Mouse (Mus musculus) adrenal gland (tissue): ENCODE data around the gene Matk.
"Not testable (repeated sequence)": the region's sequence is repeated elsewhere in the genome, so short reads cannot be mapped to it uniquely, and the experiment has no call there.

Experiments
- intact Hi-C: fragments of 180-260 bp; cut with DNase I; formaldehyde crosslinking; loops from one replicate; pipeline ENCODE4 v1.15.1; 2025
- long read RNA-seq, 2 experiments: library from polyadenylated mRNA; unstranded; transcript quantifications; one replicate each; pipeline ENCODE4 v2.0.0; 2020; ENCODE audit warnings: borderline replicate concordance in 1 of 2; ENCODE audit not compliant: insufficient replicate concordance in 1 of 2

The Matk gene
- long read RNA-seq, experiment 1, partial matches to known transcripts, result 0 of 1 reads
- long read RNA-seq, experiment 1, other reads (novel, unspliced or antisense), result 0 of 1 reads
- long read RNA-seq, experiment 2, partial matches to known transcripts, result 0 of 2 reads
- long read RNA-seq, experiment 2, other reads (novel, unspliced or antisense), result 2 of 2 reads

DNA sequence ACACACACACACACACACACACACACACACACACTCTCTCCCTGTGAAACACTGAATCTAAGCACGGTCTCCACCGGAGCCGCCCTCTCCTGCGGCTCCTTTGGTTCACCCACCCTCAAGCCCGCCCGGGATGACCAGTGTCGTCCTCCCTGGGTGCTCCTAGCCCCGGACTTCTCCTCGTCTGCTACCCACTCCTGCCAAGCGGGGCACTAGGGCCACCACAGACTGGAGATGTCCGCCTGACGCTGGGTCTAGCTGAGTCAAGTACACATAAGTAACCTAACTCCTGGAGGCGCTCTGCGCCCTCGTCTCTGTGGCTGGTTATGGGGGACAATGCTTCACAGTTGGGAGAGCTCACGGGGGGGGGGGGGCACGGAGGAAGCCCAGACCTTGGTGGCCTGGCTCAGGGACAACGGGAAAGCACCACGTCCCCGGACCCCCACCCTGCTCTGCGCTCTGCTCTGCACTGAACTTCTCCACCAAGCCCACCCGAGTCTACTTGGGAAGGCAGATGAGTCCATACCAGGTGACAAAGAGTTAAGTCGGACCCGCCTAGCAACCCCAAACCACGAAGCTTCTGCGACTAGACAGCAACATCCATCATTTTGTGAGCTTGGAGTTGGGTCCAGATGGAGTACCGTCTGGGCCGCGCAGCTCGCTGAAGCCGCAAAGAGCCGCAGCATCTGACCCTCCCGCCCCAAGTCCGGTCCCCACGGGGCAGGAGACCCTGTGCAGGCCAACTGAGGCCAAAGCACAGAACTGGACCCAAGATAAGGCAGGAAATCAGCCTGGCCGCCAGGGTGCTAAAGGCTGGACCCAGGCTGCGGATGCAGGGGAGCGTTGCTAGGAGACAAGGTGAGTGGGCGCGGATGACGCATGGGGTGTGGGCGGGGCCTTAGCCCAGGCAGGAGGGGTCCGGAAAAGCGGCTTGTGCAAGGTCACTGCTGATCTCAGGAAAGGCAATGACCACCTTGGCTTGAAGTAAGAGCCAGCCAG is at the start of gene Matk:
TSS of gene Matk (plus strand) at position 512 of the 996 bp plus-strand sequence.
- intact Hi-C loops, result loop anchor here (5.0 kb wide), 1 partner anchor 45 kb away; no protein-coding TSS in a partner anchor

DNA sequence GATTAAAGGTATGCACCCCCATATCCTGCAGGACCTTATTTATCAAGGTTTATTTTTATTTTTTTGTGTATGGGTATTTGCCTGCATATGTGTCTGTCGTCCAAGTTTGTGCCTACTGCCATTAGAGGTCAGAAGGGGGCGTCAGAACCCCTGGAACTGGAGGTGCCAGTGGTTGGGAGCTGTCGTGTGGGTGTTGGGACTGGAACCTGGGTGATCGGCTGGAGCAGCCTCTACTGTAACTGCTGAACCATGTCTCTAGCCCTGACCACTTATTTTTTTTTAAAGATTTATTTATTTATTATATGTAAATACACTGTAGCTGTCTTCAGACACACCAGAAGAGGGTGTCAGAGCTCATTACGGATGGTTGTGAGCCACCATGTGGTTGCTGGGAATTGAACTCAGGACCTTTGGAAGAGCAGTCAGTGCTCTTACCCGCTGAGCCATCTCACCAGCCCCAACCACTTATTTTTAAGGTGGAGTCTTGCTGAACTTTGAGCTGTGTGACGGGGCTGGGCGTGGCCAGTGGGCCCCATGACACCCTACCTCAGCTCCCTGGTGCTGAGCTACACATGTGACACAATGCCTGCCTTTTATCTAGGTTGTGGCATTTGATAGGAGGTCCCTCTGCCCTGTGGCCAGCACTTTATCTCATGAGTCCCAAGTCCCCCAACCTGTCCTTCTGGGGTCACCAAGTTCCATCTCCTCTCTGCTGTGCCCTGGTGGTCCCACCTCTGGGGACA is 49.6 kb upstream of the Matk start:
- intact Hi-C loops, result no loop called here

- intact Hi-C loops, result no loop called here
These were observed 48.6 kb upstream of the Matk start for GRCm38 (mm10) chr10:81204137-81204536.

- intact Hi-C loops, result loop anchor here (10.0 kb wide), 1 partner anchor 245 kb away; the partner anchor contains the start of gene Nfic
These were observed 42.6 kb upstream of the Matk start for GRCm38 (mm10) chr10:81210154-81210553.

- intact Hi-C loops, result loop anchor here (10.0 kb wide), 1 partner anchor 239 kb away; the partner anchor contains the start of gene Nfic
These were observed 36.5 kb upstream of the Matk start for GRCm38 (mm10) chr10:81216260-81216659.

DNA sequence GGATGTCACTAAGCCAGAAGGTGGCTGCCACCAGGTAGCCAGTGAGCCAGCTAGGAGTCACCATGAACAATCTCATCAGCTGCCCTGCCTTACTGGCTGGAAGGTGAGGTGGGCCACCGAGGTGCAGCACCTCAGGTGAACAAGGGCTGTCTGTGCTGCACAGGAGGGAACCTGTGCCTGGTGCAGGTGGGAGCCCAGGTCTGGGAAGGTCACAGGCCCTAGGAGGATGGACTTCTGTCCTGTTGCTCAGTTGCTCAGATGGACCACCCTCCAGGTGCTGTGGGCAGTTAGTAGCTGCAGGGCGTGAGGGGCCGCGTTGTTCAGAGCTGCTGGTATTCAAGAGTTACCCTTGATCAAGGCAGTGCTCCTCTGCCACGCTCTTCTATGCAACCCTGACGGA is 35.9 kb upstream of the Matk start:
- intact Hi-C loops, result loop anchor here (10.0 kb wide), 1 partner anchor 238 kb away; the partner anchor contains the start of gene Nfic

GRCm38 (mm10) chr10:81217267-81217666 is 35.5 kb upstream of the Matk start:
- intact Hi-C loops, result loop anchor here (10.0 kb wide), 1 partner anchor 238 kb away; the partner anchor contains the start of gene Nfic

GRCm38 (mm10) chr10:81217964-81218363 is 34.8 kb upstream of the Matk start:
- intact Hi-C loops, result loop anchor here (2.0 to 10.0 kb wide), 2 partner anchors 23 to 237 kb away; partner anchors contain the start of gene Nfic

GRCm38 (mm10) chr10:81221402-81222015 is 31.2 kb upstream of the Matk start:
- intact Hi-C loops, result no loop called here

DNA sequence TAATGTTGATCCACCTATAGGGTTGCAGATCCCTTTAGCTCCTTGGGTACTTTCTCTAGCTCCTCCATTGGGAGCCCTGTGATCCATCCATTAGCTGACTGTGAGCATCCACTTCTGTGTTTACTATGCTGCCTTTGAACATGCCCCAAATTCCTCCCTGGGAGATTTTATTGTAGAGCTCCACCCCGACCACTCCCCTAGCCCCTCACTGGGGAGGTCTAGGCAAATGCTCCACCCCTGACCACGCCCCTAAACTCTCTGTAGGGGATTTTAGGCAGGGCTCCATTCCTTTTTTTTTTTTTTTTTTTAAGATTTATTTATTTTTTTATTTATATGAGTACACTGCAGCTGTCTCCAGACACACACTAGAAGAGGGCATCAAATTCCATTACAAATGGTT is 29.0 kb upstream of the Matk start:
- intact Hi-C loops, result not testable (repeated sequence)

- intact Hi-C loops, result loop anchor here (5.0 kb wide), 1 partner anchor 33 kb away; no protein-coding TSS in a partner anchor
These were observed 22.8 kb upstream of the Matk start for GRCm38 (mm10) chr10:81229735-81230437.

DNA sequence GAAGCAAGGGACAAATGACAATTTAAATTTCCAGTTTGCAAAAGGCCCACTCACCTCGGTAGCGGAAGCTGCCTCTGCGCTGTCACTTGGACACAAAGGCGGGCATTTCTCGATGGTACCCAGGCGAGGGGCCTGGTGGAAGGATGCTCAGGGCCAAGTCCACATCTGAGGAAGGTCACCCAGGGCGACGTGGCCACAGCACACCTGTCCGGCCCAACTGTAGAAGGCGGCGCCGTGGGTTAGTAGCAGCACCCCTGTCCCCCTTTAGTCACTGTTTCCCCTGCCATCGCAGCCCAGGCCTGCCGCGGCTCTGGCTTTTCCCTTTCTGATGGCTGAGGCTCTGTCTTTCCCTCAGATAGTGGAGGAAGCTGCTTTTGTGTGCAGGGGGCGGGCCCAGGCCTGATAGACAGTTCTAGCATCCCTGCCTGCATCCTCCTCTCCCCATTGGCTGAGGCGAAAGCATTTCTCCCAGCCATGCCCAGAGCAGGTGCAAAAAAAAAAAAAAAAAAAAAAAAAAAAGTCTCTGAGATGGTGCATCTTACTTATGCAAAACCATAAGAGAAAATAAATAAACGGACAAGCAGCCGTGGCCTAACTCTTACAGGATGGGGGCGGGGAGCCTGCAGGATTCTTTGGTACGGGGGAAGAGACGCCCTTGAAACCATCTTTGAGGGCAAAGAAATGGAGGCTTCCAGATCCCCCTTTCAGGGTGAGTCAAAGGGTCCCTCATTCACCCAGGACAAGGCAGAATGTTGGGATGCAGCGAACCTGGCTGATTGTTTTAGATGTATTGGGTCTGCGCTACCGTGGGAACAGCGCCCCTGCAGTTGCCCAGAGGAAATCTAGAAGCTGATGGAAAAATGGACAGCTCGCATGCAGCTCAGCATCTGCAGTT is 22.1 kb upstream of the Matk start, which contains the start of gene Atcay:
TSS of gene Atcay (minus strand) at position 396 of the 895 bp plus-strand sequence.
- intact Hi-C loops, result loop anchor here (5.0 kb wide), 1 partner anchor 33 kb away; no protein-coding TSS in a partner anchor

DNA sequence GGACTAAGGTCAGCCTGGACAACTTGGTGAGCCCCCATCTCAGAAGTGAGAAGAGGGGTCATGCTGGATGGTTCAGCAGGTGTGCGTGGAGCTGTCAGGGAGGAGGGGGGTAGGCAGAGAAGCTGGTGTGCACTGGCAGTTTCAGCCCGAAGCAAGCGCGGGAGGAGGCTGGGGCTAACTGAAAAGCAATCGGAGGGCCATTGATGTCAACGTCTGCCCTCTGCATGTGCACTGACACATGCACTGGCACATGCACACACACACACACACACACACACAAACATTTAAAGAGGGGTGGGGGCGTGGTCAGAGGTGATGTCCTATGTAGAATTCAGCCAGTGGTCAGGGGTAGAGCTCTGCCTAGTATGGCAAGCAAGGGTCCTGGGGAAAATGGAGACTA is 21.3 kb upstream of the Matk start:
- intact Hi-C loops, result loop anchor here (5.0 kb wide), 1 partner anchor 34 kb away; no protein-coding TSS in a partner anchor

- intact Hi-C loops, result loop anchor here (5.0 kb wide), 1 partner anchor 35 kb away; no protein-coding TSS in a partner anchor
These were observed 20.0 kb upstream of the Matk start, which contains the start of gene Zfr2 for GRCm38 (mm10) chr10:81232580-81233225. Gene Zfr2 (plus strand): TSS chr10:81233155.

GRCm38 (mm10) chr10:81233226-81233585 is 19.5 kb upstream of the Matk start:
- intact Hi-C loops, result loop anchor here (5.0 kb wide), 1 partner anchor 36 kb away; no protein-coding TSS in a partner anchor

- intact Hi-C loops, result loop anchor here (5.0 kb wide), 1 partner anchor 37 kb away; no protein-coding TSS in a partner anchor
These were observed 18.5 kb upstream of the Matk start for GRCm38 (mm10) chr10:81234206-81234605.

- intact Hi-C loops, result no loop called here
These were observed 16.1 kb upstream of the Matk start for GRCm38 (mm10) chr10:81236471-81237268.
